Mouse (Mus musculus) lung, embryonic 16.5 days (tissue): Measurements from ENCODE around the gene Gm21818. TPM values are rescaled to one million over a fixed set of nuclear protein-coding genes. Genes with fewer than 3 reads are reported as not detected.
"Not testable (repeated sequence)": the region's sequence is repeated elsewhere in the genome, so short reads cannot be mapped to it uniquely, and the experiment has no call there.

Source experiments
- ATAC-seq: fragments of 200-750 bp; cut with Nextera tagmentation; 2 replicates; pipeline ENCODE4 v1.8.0; 2017; ENCODE audit warnings: low read depth, mild to moderate bottlenecking, moderate library complexity
- H3K27ac ChIP-seq: fragments of 300-500 bp; sonication (generic); 2 replicates; pipeline ENCODE4 v1.5.1; 2014; ENCODE audit warnings: mild to moderate bottlenecking, control low read depth, low read length
- H3K27me3 ChIP-seq: fragments of 300-500 bp; sonication (generic); 2 replicates; pipeline ENCODE4 v1.6.1; 2014; ENCODE audit warnings: low read depth, low read length, mixed read lengths; ENCODE audit not compliant: control insufficient read depth, insufficient read depth
- H3K36me3 ChIP-seq: fragments of 300-500 bp; sonication (generic); 2 replicates; pipeline ENCODE4 v1.6.1; 2014; ENCODE audit warnings: low read length; ENCODE audit not compliant: control insufficient read depth, insufficient read depth
- H3K4me1 ChIP-seq: fragments of 300-500 bp; sonication (generic); replicated peaks from 2 replicates; pipeline ENCODE4 v1.6.1; 2014; ENCODE audit warnings: low read length, mixed read lengths; ENCODE audit not compliant: control insufficient read depth, insufficient read depth
- H3K4me2 ChIP-seq: fragments of 300-500 bp; sonication (generic); 2 replicates; pipeline ENCODE4 v1.6.1; 2014; ENCODE audit warnings: low read depth, low read length, control low read depth
- H3K4me3 ChIP-seq: fragments of 300-500 bp; sonication (generic); 2 replicates; pipeline ENCODE4 v1.5.1; 2014; ENCODE audit warnings: mild to moderate bottlenecking, low read length, control low read depth
- H3K9ac ChIP-seq: fragments of 300-500 bp; sonication (generic); 2 replicates; pipeline ENCODE4 v1.6.1; 2014; ENCODE audit warnings: low read length, control low read depth
- H3K9me3 ChIP-seq: fragments of 300-500 bp; sonication (generic); 2 replicates; pipeline ENCODE4 v1.6.1; 2016; ENCODE audit warnings: low read length; ENCODE audit not compliant: control insufficient read depth
- WGBS: fragments of 180-500 bp; shearing (Covaris S2); extraction: QIAGEN DNeasy Blood & Tissue Kit; methylation state at CpG from one replicate; pipeline ENCODE4 v1.1.7; 2014; 5-methylcytosine and 5-hydroxymethylcytosine counted together
- polyA plus RNA-seq: library from polyadenylated mRNA; unstranded; fragments of >200 nt; fragmentation: Nextera tagmentation; extraction: Ambion mirVana; gene quantifications from 2 replicates; pipeline ENCODE4 v1.2.1, GENCODE M21; 2015

Gm21818 gene
- polyA plus RNA-seq, 1 experiment from 2014 or later: not detected

DNA sequence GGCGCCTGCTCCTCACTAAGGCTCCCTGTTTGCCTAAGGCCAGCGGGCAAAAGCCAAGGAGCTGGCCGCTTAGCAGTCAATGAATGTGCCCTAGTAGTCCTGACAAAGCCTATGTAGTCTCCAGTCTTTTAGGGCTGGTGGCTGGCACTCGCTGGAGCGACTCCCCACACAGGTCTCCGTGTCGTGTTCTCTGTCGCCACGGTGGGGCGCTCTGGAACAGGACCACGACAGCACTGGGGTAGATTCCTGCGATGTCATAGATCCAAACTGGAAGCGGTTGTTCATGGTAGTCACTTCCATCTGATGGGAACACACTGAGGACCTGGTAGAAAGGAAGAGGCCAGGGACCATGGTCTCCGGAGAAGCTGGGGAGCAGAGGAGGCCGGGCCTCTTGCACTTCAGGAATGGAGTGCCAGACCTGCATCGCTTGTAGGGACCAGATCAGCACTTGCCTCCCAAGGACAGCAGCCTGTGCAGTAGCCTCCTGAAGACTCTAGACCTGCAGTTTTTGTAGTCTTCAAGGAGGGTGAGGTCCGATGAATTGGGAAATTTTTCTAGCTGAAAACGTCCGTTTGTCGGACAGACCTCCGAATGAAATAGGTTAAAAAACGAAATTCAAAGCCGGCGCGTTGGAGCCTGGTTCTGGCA, 50.9 kb downstream of the Gm21818 start:
- H3K4me2 ChIP-seq, H3K27ac ChIP-seq, H3K36me3 ChIP-seq, H3K9ac ChIP-seq, H3K9me3 ChIP-seq, H3K4me1 ChIP-seq, ATAC-seq, H3K27me3 ChIP-seq, H3K4me3 ChIP-seq: not testable (repeated sequence)
- 91% methylated on average over 16 of the region's 25 CpGs for WGBS

Other genes with a start within 250 kb of the Gm21818 start
- gene Gm21761, start 243.2 kb upstream of the Gm21818 start, polyA plus RNA-seq: not detected in 2 replicates
- not detected in 2 replicates for gene B020031M17Rik, start 221.6 kb upstream of the Gm21818 start, polyA plus RNA-seq
- not detected in 2 replicates for gene Gm36079, start 145.4 kb upstream of the Gm21818 start, polyA plus RNA-seq
- gene Gm21188, start 120.2 kb upstream of the Gm21818 start, polyA plus RNA-seq: not detected in 2 replicates
- not detected in 2 replicates for gene Gm20767, start 32.2 kb upstream of the Gm21818 start, polyA plus RNA-seq
- not detected in 2 replicates for gene Gm21762, start 43.5 kb downstream of the Gm21818 start, polyA plus RNA-seq
- not detected in 2 replicates for gene Gm21731, start 66.7 kb downstream of the Gm21818 start, polyA plus RNA-seq
- gene AF067061, start 90.7 kb downstream of the Gm21818 start, polyA plus RNA-seq: not detected in 2 replicates
- gene BC147527, start 128.0 kb downstream of the Gm21818 start, polyA plus RNA-seq: 0.34 and 0.87 TPM in 2 replicates
- not detected in 2 replicates for gene Tcstv3, start 144.4 kb downstream of the Gm21818 start, polyA plus RNA-seq